Mouse (Mus musculus) G1E (cell line): ENCODE measurements at regions not wholly inside any gene's neighbourhood (a gene's known extent, or its start where the extent isn't known, plus 50 kb on each side); places are given as distances from the start of the nearest gene placed in this dataset.
"Not testable (repeated sequence)": the region's sequence is repeated elsewhere in the genome, so short reads cannot be mapped to it uniquely, and the experiment has no call there.

Experiments used
- ATAC-seq: 2 replicates; pipeline ENCODE4 v1.8.0; 2016; ENCODE audit warnings: mild to moderate bottlenecking; ENCODE audit not compliant: insufficient number of reproducible peaks, poor library complexity, low FRiP score, severe bottlenecking; ENCODE audit errors: extremely low read depth
- DNase-seq: peaks from one replicate; pipeline ENCODE4 v3.0.0; 2012; ENCODE audit warnings: low spot score
- H3K27me3 ChIP-seq: 2 replicates; pipeline ENCODE4 v1.6.1; 2012; ENCODE audit warnings: mild to moderate bottlenecking, low read length, inconsistent platforms; ENCODE audit not compliant: insufficient read depth
- H3K36me3 ChIP-seq: replicated peaks from 2 replicates; pipeline ENCODE3; 2012; ENCODE audit warnings: mild to moderate bottlenecking, inconsistent platforms
- H3K4me1 ChIP-seq: 2 replicates; pipeline ENCODE4 v1.6.1; 2012; ENCODE audit warnings: low read depth, low read length, inconsistent platforms, mixed read lengths; ENCODE audit not compliant: insufficient read depth
- H3K4me3 ChIP-seq: 2 replicates; pipeline ENCODE4 v1.5.1; 2012; ENCODE audit warnings: low read depth, mild to moderate bottlenecking, inconsistent platforms, low read length, moderate library complexity, mixed read lengths
- H3K9me3 ChIP-seq: replicated peaks from 2 replicates; pipeline ENCODE4 v1.6.1; 2012; ENCODE audit warnings: inconsistent platforms
- CTCF ChIP-seq: IDR thresholded peaks from 2 replicates; pipeline ENCODE4 v1.5.1; 2012; ENCODE audit warnings: low read depth, low read length, inconsistent platforms, mixed read lengths
- GATA1 ChIP-seq: IDR thresholded peaks from 2 replicates; pipeline ENCODE4 v1.6.1; 2012; ENCODE audit warnings: borderline replicate concordance, low read length, inconsistent platforms, mixed read lengths
- GATA2 ChIP-seq: IDR thresholded peaks from 2 replicates; pipeline ENCODE4 v1.6.1; 2012; ENCODE audit warnings: low read depth, low read length, inconsistent platforms, borderline replicate concordance
- POLR2AphosphoS5 ChIP-seq: IDR thresholded peaks from 2 replicates; pipeline ENCODE4 v1.6.1; 2012; ENCODE audit warnings: low read depth, low read length, inconsistent platforms; ENCODE audit not compliant: insufficient replicate concordance
- TAL1 ChIP-seq: conservative IDR thresholded peaks from 2 replicates; pipeline ENCODE4 v1.6.1; 2012; ENCODE audit warnings: low read depth, low read length, inconsistent platforms, mixed read lengths

GRCm38 (mm10) chr5:142281997-142282396 lies 119.3 kb upstream of the Foxk1 start:
- no peaks in the 10 kb centered on the region for H3K4me1 ChIP-seq
- no peak for ATAC-seq

GRCm38 (mm10) chr5:142287981-142288380 lies 113.3 kb upstream of the Foxk1 start:
- Histone ChIP-seq H3K36me3 (no peaks in the 10 kb centered on the region), H3K9me3 (peaks cover 53% of the 10 kb centered on the region), H3K4me3 (no peak overlapping the region), H3K4me1 (no peaks in the 10 kb centered on the region), H3K27me3 (no peaks in the 10 kb centered on the region)
- TF ChIP-seq GATA1 (no peak), GATA2 (no peak), POLR2AphosphoS5 (no peak), TAL1 (no peak)
- DNase-seq (no peak), ATAC-seq (no peak)

More at GRCm38 (mm10) chr5:142281997-142282396, 119.3 kb upstream of the Foxk1 start:
- Histone ChIP-seq H3K4me3 (no peak overlapping the region), H3K27me3 (no peaks in the 10 kb centered on the region), H3K36me3 (no peaks in the 10 kb centered on the region), H3K9me3 (peaks cover 56% of the 10 kb centered on the region)
- TF ChIP-seq GATA1 (no peak), CTCF (no peak), GATA2 (no peak), POLR2AphosphoS5 (no peak), TAL1 (no peak)
- DNase-seq = no peak

- no peaks in the 10 kb centered on the region for H3K36me3 ChIP-seq
- peaks cover 45% of the 10 kb centered on the region for H3K9me3 ChIP-seq
- TF ChIP-seq CTCF (no peak), GATA1 (no peak), POLR2AphosphoS5 (no peak)
- no peaks in the 10 kb centered on the region for H3K27me3 ChIP-seq
- ATAC-seq = no peak
- H3K4me3 ChIP-seq = no peak overlapping the region
- H3K4me1 ChIP-seq = no peaks in the 10 kb centered on the region
- no peak for DNase-seq
These were observed 109.8 kb upstream of the Foxk1 start for GRCm38 (mm10) chr5:142291451-142291850.

- not testable (repeated sequence) for H3K36me3 ChIP-seq, H3K27me3 ChIP-seq, ATAC-seq, H3K4me1 ChIP-seq, H3K4me3 ChIP-seq, DNase-seq
- peaks cover 57% of the 10 kb centered on the region for H3K9me3 ChIP-seq
These were observed 104.9 kb upstream of the Foxk1 start for GRCm38 (mm10) chr5:142296401-142296800.

- H3K27me3 ChIP-seq = no peaks in the 10 kb centered on the region
- no peaks in the 10 kb centered on the region for H3K36me3 ChIP-seq
- H3K4me1 ChIP-seq = no peaks in the 10 kb centered on the region
- ATAC-seq = no peak
- no peak for DNase-seq
- no peak overlapping the region for H3K4me3 ChIP-seq
- peaks cover 59% of the 10 kb centered on the region for H3K9me3 ChIP-seq
- no peak for TF ChIP-seq GATA2
- no peak for TF ChIP-seq GATA1
- TF ChIP-seq TAL1 = no peak
- TF ChIP-seq POLR2AphosphoS5 = no peak
- no peak for TF ChIP-seq CTCF
These were observed 101.7 kb upstream of the Foxk1 start for GRCm38 (mm10) chr5:142299621-142300020.

GRCm38 (mm10) chr5:142308511-142308910 lies 92.8 kb upstream of the Foxk1 start:
- DNase-seq (no peak), ATAC-seq (no peak)
- H3K4me3 ChIP-seq = no peak overlapping the region
- no peak for TF ChIP-seq TAL1
- no peak for TF ChIP-seq GATA1
- no peak for TF ChIP-seq POLR2AphosphoS5
- no peak for TF ChIP-seq GATA2
- TF ChIP-seq CTCF = no peak
- no peaks in the 10 kb centered on the region for H3K27me3 ChIP-seq
- peaks cover 30% of the 10 kb centered on the region for H3K9me3 ChIP-seq
- H3K36me3 ChIP-seq = no peaks in the 10 kb centered on the region
- H3K4me1 ChIP-seq = no peaks in the 10 kb centered on the region

- Histone ChIP-seq H3K27me3 (no peaks in the 10 kb centered on the region), H3K9me3 (peaks cover 40% of the 10 kb centered on the region), H3K36me3 (no peaks in the 10 kb centered on the region), H3K4me3 (no peak overlapping the region), H3K4me1 (no peaks in the 10 kb centered on the region)
- no peak for DNase-seq
- ATAC-seq = no peak
- TF ChIP-seq GATA2 (no peak), TAL1 (no peak), GATA1 (no peak)
These were observed 87.4 kb upstream of the Foxk1 start for GRCm38 (mm10) chr5:142313944-142314343.
